Mouse (Mus musculus) layer of hippocampus, adult 18-20 months (tissue): ENCODE data around the gene Meox1. TPM values are rescaled to one million over a fixed set of nuclear protein-coding genes. Genes with fewer than 3 reads are reported as not detected.
A peak's percentile ranks its signal among the peaks of the same experiment; 100 is the strongest.

Experiments
- DNase-seq, 2 experiments: peaks; one replicate each; pipeline ENCODE4 v3.0.0; 2022; ENCODE audit warnings: low spot score in 2 of 2
- total RNA-seq, 2 experiments: library from RNA; stranded (reverse); gene quantifications; 2 replicates each; pipeline ENCODE4 v1.2.3; 2021

Gene Meox1
- total RNA-seq, 2 experiments from 2014 or later = 0.64 to 0.86 TPM

- DNase-seq = no peak
Measured at GRCm38 (mm10) chr11:101855950-101856712, 38.0 kb downstream of the Meox1 start.

- DNase-seq = no peak
Measured at GRCm38 (mm10) chr11:101851042-101851441, 43.1 kb downstream of the Meox1 start.

GRCm38 (mm10) chr11:101849286-101849685 lies 44.9 kb downstream of the Meox1 start:
- no peak for DNase-seq

- no peak for DNase-seq
Measured at GRCm38 (mm10) chr11:101847509-101847908, 46.7 kb downstream of the Meox1 start.

GRCm38 (mm10) chr11:101842773-101843163 lies 51.4 kb downstream of the Meox1 start:
- no peak for DNase-seq

- DNase-seq = no peak
Measured at GRCm38 (mm10) chr11:101841998-101842772, 52.0 kb downstream of the Meox1 start.

GRCm38 (mm10) chr11:101840405-101840804 lies 53.8 kb downstream of the Meox1 start:
- no peak for DNase-seq

GRCm38 (mm10) chr11:101839426-101839825 lies 54.7 kb downstream of the Meox1 start:
- DNase-seq = no peak

GRCm38 (mm10) chr11:101832001-101832400 lies 62.2 kb downstream of the Meox1 start:
- DNase-seq = peak; percentile 35 to 43

- DNase-seq = no peak
Measured at GRCm38 (mm10) chr11:101830616-101831015, 63.6 kb downstream of the Meox1 start.

- DNase-seq = no peak
Measured at GRCm38 (mm10) chr11:101830112-101830511, 64.1 kb downstream of the Meox1 start.

- no peak for DNase-seq
Measured at GRCm38 (mm10) chr11:101828718-101829117, 65.5 kb downstream of the Meox1 start.

Other genes starting within 250 kb of the Meox1 start
- gene Arl4d, start 228.8 kb downstream of the Meox1 start, total RNA-seq = 10 to 100 TPM; 16.8 to 32.1 TPM
- gene Dhx8, start 161.5 kb downstream of the Meox1 start, total RNA-seq = 10 to 100 TPM; 35.2 to 35.9 TPM
- gene Etv4, start 109.0 kb downstream of the Meox1 start, total RNA-seq = 10 to 100 TPM in 1 of 2 experiments, 1 to 10 TPM in 1; 9.0 to 10.6 TPM
- under 1 TPM in 1 of 2 experiments, not detected in 1; 0.15 TPM for gene Sost, start 72.6 kb upstream of the Meox1 start, total RNA-seq
- not detected for gene Cfap97d1, start 89.9 kb upstream of the Meox1 start, total RNA-seq
- gene Dusp3, start 92.6 kb upstream of the Meox1 start, total RNA-seq = 100 to 1,000 TPM; 158 TPM
- gene Mpp3, start 134.1 kb upstream of the Meox1 start, total RNA-seq = 10 to 100 TPM; 85.5 to 88.9 TPM
- not detected for gene Cd300lg, start 147.1 kb upstream of the Meox1 start, total RNA-seq
- 100 to 1,000 TPM; 142 to 147 TPM for gene Mpp2, start 194.1 kb upstream of the Meox1 start, total RNA-seq
- not detected for gene Ppy, start 206.9 kb upstream of the Meox1 start, total RNA-seq
- not detected for gene Pyy, start 213.5 kb upstream of the Meox1 start, total RNA-seq